Mouse (Mus musculus): ENCODE data around the gene Lyzl4.

GRCm38 (mm10) chr9:121613192-121613591, 28.7 kb downstream of the Lyzl4 start:
- TF ChIP-seq POLR2A (IDR thresholded peaks at IDR 0.05; ENCODE audit: extremely low read depth, insufficient read depth, low read length) (no peak), CTCF (IDR thresholded peaks at IDR 0.05; ENCODE audit: extremely low read depth, insufficient read depth, low read length) (no peak)
